Mouse (Mus musculus) cerebellum, adult 11-12 months (tissue): ENCODE measurements around the gene Rdh16.
"Not testable (repeated sequence)": the region's sequence is repeated elsewhere in the genome, so short reads cannot be mapped to it uniquely, and the experiment has no call there.

Experiments used
- DNase-seq: peaks from one replicate; pipeline ENCODE4 v3.0.0; 2022

The Rdh16 gene

DNA sequence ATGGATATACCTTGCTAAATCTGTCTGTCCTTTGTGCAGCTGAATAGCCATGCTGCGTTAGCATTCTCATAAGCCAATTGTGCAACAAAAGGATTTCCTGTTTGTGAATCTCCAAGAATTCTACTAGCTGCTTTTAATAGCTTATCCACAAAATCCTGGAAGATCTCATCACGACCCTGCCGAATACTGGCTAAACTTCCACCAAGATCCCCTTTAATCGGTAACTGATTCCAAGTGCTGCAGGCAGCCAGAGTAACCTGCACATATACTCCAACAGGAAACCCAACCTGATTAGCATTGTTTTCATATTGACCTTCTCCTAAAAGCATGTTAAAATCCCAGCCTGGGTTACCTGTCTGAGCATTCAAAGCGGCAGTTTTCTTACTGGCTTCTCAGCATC, 34.3 kb downstream of the Rdh16 start:
- DNase-seq, result no peak

DNA sequence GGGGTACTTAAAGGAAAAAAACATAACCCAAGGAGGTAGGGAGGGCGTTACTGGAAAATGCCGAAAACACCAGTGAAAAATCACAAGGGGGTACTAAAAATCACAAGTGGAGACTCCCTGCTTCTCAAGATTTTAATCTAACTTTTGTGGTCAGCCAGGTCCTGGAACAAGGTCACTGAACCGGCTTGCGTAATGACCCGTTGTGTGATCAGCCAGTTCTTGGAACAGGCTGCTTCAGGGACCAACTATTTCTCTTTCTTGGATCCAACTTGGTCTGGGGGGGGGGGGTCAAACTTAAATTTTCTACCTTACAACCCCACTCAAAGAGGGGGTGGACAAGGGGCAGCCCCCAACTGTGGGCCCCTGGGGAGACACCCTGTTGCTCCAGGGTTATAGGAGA, 36.8 kb downstream of the Rdh16 start:
- DNase-seq, result not testable (repeated sequence)

DNA sequence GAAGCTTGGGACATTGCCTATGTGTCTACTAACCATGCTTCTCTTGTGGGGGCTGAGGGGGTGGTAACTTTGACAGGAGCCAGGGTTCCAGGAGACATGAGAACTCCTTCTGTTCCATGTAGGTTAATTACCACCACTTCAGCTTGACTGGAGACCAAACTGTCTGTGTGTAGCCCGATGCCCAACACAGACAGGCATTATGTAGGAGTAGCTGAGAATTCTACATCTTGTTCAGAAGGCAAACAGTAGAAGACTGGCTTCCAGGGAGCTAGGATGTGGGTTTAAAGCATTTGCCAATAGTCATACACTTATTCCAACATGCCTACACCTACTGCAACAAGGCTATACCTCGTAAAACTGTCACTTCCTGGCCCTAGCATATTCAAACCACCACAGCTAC, 37.6 kb downstream of the Rdh16 start:
- DNase-seq, result no peak

DNA sequence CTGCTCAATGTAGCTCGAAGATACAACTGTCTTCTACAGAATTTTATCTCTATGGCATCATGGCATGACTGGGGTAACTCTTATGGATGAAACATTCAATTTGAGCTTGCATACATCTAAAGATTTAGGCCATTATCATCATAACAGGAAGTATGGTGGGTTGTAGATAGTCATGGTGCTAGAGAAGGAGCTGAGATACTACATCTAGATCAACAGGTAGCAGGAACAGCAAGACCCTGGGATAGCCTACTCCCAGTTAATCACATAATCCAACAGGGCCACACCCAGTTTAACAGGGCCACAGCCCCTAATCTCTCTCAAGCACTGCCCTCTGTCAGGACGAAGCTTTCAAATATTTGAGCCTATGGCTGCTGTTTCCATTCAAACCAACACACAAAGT, 39.8 kb downstream of the Rdh16 start:
- DNase-seq, result no peak

DNA sequence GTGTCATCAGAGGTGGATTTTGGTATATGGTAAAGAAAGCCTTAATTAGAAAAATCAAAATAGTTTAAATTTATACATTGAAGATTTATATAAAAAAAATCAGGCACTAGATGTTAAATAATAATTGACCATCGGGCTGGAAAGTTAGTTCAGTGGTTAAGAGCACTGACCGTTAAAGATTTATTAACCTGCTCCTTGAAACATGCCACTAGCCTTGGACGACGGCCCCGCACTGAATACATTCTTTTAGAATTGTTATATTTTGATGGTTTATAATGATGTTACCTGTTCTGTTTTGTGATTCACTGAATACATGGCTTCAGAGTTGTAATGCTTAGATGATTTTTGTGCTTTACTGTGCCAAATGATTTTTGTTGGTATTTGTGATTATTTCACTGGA, 45.0 kb downstream of the Rdh16 start:
- not testable (repeated sequence) for DNase-seq

DNA sequence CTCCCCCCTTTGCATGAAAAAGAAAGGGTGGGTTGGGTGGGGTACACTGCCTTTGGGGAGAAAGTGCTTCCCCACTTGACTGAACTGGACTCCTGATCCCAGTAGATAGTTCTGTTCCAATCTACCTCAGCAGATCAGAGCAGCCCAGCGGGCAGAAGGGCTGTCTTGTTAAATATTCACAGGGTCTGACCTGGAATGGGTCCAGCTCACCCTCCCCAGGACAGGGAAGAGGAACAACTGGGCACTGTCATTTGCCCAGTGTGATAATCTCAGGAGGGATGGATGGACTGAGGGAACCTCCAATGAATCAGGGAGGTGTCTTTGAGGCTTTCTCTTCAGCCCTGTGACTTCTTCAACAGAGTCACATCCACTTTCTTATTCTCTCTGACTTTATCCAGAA, 47.1 kb downstream of the Rdh16 start:
- no peak for DNase-seq

DNA sequence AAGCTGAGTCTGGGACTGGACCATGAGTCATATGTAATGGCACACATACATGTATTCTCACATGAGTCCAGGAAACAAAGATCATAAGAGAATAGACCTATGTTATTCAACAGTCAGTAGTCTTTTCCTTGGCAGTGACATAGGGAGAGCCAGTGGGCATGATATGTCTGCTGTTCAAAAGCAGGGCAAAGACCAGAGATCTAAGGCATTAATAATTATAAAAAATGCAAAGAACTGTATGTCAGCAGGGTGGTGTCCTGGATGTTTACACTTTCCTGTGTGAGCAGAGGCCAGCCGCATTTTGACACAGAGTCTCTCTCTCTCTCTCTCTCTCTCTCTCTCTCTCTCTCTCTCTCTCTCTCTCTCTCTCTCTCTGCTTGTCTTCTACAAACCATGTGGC, 48.7 kb downstream of the Rdh16 start, which contains the start of gene Rdh19:
Gene Rdh19 (plus strand): TSS at position 301 of the 400 bp plus-strand sequence.
- DNase-seq, result no peak

DNA sequence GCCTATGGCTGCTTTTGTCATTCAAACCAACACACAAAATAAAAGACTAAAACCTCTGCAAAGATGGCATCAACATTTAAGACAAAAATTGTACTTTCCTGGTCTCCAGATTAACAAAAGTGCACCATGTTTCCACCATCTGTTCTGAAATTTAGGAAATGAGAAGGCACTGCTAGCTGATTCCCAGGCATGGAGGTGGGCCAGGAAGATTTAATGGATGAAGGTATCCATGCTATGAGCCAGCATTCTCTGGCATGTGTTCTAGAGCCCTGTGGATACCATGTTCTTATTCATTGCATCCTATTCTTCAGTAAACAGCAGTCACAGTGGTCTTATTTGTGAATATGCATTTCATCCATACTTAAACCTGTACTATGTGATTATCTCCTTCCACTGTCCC, 55.4 kb downstream of the Rdh16 start:
- DNase-seq, result peak; percentile 42

DNA sequence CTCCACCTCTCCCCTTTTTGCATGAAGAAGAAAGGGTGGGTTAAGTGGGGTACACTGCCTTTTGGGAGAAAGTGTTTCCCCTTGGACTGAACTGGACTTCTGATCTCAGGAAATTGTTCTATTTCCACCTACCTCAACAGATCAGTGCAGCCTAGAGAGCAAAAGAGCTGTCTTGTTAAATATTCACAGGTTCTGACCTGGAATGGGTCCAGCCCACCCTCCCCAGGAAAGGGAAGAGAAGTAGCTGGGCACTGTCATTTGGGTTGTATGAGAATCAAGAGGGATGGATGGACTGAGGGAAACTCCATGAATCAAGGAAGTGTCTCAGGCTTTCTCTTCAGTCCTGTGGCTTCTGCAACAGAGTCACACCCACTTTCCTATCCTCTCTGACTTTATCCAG, 64.0 kb downstream of the Rdh16 start:
- no peak for DNase-seq

DNA sequence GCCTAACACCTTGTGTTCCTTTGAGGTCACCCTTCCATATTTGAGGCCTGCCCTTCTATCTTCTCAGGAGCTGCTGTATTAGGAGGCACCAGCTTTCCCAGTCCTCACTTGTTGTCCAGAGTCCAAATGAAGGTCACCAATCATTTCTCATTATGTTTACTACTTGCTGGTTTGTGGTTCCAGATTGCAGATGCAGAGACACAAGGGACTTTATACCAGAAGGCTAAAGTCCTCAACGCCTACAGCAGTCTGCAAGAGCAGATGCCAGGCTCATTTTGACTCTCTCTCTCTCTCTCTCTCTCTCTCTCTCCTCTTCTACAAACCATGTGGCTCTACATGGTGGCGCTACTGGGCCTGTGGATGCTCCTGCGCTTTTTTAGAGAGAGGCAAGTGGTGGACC, 65.3 kb downstream of the Rdh16 start, which contains the start of gene Rdh16f2:
Gene Rdh16f2 (plus strand): TSS at position 243 of the 400 bp plus-strand sequence.
- no peak for DNase-seq

DNA sequence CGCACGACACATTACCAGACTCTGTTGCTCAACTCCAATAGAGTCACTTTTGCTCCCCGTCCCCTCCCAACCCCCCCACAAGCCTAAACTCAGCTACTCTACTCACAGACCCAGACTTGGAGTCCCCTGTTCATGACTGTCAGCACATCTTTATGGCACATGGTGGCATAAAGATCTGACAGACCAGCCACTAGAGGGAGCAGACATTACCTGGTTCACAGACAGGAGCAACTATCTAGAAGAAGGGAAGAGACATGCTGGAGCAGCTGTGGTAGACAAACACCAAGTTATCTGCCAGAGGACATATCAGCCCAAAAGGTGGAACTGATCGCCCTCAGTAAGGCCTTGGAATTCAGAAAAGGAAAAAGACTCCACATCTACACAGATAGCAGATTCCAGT, 71.5 kb downstream of the Rdh16 start:
- no peak for DNase-seq

DNA sequence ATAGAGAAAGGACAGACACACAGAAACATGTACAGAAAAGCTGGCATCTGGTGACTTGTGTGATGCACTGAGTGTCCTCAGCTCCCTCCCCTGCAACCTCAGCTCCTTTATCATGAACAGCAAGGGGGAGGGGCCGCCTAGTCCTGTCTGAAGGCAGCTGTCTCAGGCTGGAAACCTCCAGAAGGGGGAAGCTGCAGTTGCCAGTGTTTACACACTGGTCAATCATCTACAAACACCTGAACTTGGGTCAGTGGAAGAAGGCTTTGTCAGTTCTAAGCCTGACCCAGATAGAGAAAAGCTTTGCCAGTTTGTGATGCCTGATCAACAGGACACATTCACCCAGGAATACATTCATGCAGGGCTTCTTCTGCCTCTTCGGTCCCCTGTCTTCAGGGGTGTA, 76.7 kb downstream of the Rdh16 start:
- no peak for DNase-seq

DNA sequence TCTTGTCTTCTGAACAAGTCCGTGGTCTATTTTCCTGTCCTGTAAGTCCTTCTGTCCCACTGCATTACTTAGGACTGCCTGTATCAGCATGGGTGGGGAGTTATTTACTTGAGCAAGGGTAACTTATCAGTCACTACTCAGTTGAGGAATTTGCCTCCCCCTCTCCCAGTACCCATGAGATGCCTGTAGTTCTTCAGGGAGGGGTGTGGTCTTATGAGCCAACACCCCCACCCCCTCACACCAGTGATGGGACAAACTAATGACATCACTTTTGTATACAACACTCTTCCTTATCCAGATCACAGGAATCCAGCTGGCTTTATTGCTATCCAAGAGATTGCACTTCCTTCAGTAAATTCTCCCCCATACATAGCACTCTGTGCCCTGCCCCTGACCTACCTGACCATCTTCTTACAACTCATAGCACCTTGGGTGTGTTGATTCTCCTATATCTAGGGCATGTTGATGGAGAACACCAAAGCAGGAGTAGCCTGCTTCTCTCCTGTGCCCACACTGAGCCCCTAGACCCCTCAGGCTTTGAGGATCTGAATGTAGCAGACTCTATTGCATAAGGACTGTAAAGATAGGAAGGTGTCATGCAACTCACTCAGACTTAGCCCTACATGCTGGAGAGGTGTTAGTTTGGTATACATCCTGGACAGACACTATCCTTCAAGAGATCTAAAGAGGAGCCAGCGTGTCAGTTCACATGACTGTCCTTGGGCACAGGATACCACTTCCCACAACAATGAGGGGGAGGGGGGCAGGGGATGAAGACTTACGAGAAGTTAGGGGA, 77.5 kb downstream of the Rdh16 start:
- DNase-seq, result no peak

DNA sequence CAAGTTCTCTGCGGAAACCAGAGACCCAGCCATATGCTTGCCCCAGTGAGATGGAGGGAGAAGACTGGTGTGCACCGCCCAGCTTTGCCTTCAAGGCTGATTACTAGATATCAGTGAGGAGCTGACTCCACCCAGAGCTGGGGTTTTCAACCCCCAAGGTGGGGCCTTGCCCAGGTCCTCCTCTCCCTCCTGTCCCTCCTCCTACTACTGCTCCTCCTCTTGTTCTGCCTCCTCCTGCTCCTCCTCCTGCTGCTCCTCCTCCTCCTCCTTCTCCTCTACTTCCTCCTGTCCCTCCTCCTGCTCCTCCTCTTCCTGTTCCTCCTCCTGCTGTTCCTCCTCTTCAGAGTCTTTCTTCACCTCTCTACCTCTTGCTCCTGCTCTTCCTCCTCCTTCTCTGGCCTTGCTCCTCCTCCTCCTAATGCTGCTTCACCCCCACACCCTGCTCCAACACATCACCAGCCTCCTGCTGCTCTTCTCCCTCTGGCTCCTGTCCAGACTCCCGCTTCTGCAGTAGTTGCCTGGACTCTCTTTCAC, 78.3 kb downstream of the Rdh16 start:
- no peak for DNase-seq

DNA sequence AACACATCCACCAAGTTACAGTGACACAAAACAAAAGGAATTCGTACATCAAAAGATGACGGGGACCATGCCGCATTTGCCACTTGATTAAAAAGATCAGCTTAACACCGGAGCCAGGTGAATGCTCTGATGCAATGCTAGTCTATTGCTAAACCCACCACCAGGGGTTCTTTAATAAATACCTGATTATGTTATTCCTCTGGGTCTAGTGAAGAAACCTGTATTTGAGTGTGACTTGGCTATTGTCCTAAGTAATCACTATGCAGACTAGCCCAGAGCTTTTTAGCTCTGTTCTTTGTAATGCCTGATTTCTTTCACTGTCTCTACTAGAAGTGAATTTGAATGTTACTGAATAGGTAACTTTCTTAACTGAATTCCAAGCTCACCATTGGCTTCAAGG, 80.1 kb downstream of the Rdh16 start:
- no peak for DNase-seq

DNA sequence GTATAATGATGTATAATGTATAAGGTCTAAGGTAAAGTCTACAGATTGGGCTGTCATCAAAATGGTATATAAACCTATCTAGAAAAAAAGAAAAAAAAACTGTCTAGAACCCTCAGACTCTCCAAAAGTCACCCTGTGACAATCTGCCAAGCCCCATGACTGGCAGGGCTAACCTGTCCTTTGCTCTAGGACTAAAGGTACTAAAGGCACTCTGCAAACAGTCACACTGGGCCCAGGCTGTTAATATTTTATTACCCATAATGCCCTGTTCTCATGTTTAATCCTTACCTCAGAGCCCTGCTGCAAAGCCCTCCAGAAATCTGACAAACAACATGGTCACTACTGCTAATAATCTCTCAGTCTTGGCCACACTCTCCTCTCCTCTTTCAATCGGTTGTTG, 85.6 kb downstream of the Rdh16 start:
- no peak for DNase-seq

DNA sequence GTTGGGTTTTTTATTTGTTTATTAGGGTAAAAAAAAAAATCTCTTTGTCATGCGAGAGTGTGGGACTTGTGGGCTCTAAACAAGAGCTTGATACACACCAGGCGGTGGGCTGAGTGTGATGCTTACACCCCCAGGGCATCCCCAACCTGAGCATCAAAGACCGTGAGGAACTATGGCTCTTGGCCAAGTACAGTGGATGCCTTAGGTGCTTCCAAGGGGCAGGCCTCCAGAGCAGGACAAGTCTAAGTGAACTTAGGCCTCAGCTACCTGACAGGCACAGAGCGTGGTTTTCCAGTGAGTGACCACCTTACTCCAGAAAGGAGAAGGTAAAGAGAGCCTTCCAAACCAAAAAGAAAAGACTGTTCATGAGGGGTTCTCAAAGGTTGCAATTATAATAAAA, 86.0 kb downstream of the Rdh16 start:
- no peak for DNase-seq

DNA sequence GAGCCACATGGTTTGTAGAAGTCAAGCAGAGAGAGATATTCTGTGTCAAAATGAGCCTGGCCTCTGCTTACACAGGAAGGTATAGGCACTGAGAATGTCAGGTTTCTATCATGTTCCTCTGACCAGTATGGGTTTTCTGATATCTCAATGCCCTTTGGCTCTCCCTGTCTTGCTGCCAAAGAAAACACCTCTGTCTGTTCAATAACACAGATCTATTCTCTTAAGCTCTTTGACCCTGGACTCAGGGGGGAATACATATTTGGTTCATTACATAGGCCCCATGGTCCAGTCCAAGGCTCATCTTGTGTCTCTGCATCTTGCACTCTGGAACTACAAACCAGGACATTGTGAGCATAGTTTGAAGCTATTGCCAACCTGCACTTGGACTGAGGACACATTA, 87.7 kb downstream of the Rdh16 start, which contains the start of gene Rdh7:
Gene Rdh7 (minus strand): TSS at position 213 of the 400 bp plus-strand sequence.
- no peak for DNase-seq

DNA sequence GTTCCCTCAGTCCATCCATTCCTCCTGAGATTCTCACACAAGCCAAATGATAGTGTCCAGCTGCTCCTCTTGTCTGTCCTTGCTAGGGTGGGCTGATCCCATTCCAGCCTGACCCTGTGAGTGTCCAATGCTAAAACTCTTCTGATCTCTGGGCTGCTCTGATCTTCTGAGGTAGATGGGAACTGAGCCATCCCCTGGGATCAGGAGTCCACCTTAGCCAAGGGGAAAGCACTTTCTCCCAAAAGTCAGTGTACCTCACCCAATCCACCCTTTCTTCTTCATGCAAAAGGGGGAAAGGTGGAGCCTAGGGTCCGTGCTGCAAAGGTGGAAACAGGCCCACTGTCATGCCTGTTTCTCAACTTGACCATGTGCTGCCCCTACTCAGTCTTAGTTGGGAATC, 90.5 kb downstream of the Rdh16 start:
- no peak for DNase-seq

DNA sequence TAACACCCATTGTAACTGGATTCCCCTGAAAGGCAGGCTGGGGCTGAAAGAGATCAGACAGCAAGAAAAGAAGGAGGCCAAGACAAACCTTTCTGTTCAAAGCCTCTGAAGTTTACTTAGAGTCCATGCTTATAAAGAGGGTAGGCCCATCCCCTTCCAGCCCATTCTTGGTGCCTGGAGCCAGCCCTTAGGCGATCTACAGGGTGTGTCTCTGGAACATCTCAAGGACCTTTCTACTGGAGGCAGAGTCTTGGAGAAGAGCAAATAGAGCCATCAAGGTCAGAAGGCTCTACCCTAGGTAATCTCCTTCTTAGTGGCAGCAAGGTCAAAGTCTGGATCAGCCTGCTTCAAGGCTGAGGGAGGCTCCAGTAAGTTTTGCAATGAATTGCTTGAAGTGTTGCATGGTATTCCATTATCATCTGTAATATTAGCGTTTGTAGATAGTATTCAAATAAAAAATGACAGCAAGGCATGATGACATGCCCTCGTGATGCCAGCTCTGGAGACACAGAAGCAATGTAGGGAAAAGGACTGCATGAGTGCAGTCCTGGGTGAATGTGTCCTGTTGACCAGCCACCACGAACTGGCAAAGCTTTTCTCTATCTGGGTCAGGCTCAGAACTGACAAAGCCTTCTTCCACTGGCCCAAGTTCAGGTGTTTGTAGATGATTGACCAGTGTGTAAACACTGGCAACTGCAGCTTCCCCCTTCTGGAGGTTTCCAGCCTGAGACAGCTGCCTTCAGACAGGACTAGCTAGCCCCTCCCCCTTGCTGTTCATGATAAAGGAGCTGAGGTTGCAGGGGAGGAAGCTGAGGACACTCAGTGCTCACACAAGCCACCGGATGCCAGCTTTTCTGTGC, 92.4 kb downstream of the Rdh16 start:
- DNase-seq, result not testable (repeated sequence)
